Mouse (Mus musculus) liver, adult 2 months (tissue): ENCODE results near the gene Treml2. TPM values are rescaled to one million over a fixed set of nuclear protein-coding genes. Genes with fewer than 3 reads are reported as not detected.

Source experiments
- DNase-seq: peaks from one replicate; pipeline ENCODE4 v3.0.0-alpha.2; 2011; ENCODE audit warnings: low read depth, low spot score; ENCODE audit errors: extremely low read depth
- H3K27ac ChIP-seq: fragments of 200-500 bp; replicated peaks from 2 replicates; pipeline ENCODE4 v1.5.1; 2012; ENCODE audit warnings: low read depth, mild to moderate bottlenecking, control low read depth, inconsistent platforms, low read length; ENCODE audit not compliant: insufficient read depth
- H3K27me3 ChIP-seq: fragments of 200-500 bp; 2 replicates; pipeline ENCODE4 v1.6.1; 2012; ENCODE audit warnings: mild to moderate bottlenecking, moderate library complexity, low read length, inconsistent platforms; ENCODE audit not compliant: control insufficient read depth, insufficient read depth
- H3K36me3 ChIP-seq: fragments of 200-500 bp; 2 replicates; pipeline ENCODE4 v1.6.1; 2012; ENCODE audit warnings: low read length, inconsistent platforms; ENCODE audit not compliant: control insufficient read depth, insufficient read depth
- H3K4me1 ChIP-seq: fragments of 200-500 bp; 2 replicates; pipeline ENCODE4 v1.6.1; 2011; ENCODE audit warnings: low read length; ENCODE audit not compliant: control insufficient read depth, insufficient read depth
- H3K4me3 ChIP-seq: fragments of 200-500 bp; 2 replicates; pipeline ENCODE4 v1.5.1; 2011; ENCODE audit warnings: low read depth, mild to moderate bottlenecking, control low read depth, low read length, moderate library complexity; ENCODE audit not compliant: insufficient read depth
- H3K79me2 ChIP-seq: fragments of 200-500 bp; 2 replicates; pipeline ENCODE4 v1.6.1; 2012; ENCODE audit warnings: inconsistent platforms, mild to moderate bottlenecking, low read length, moderate library complexity; ENCODE audit not compliant: control insufficient read depth, insufficient read depth
- H3K9ac ChIP-seq: fragments of 200-500 bp; 2 replicates; pipeline ENCODE4 v1.6.1; 2012; ENCODE audit warnings: low read depth, mild to moderate bottlenecking, control low read depth, inconsistent platforms, low read length
- CTCF ChIP-seq: fragments of 200-500 bp; IDR thresholded peaks from 2 replicates; pipeline ENCODE4 v1.5.1; 2011; ENCODE audit warnings: low read depth, low read length, control low read depth
- POLR2A ChIP-seq: fragments of 200-500 bp; IDR thresholded peaks from 2 replicates; pipeline ENCODE4 v1.6.1; 2011; ENCODE audit warnings: low read length, control low read depth; ENCODE audit not compliant: insufficient read depth; ENCODE audit errors: extremely low read depth
- WGBS: fragments of 180-500 bp; shearing (Covaris S2); methylation state at CpG from one replicate; pipeline ENCODE4 v1.1.7; 2018; 5-methylcytosine and 5-hydroxymethylcytosine counted together
- polyA plus RNA-seq: library from polyadenylated mRNA; depleted of rRNA; stranded (reverse); fragments of >200 nt; gene quantifications from 2 replicates; pipeline ENCODE4 v1.2.3, GENCODE M21; 2012
- total RNA-seq: library from RNA; depleted of rRNA; stranded (reverse); fragments of >200 nt; gene quantifications from 2 replicates; pipeline ENCODE4 v1.2.3, GENCODE M21; 2014

The Treml2 gene
- total and polyA plus RNA-seq, 2 experiments = 0.09 to 0.26 TPM

DNA sequence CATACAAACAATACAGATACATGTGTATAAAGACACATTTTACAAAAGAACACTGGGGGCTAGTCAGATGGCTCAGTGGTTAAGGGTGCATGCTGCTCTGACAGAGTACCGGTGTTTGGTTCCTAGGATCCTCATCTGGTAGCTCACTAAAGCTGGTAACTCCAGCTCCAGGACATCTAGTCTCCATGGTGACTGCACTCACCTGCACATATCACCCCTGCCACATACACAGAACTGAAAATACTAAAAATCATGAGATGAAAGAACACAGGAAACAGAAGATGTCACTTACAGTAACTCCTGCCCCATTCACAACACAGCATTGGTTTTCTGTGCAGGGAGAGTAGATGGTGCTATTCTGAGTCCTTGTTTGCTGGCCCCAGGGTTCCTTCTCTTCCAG, 19.4 kb downstream of the Treml2 start:
- Histone ChIP-seq H3K79me2 (no peaks in the 10 kb centered on the region), H3K36me3 (no peaks in the 10 kb centered on the region), H3K27me3 (no peaks in the 10 kb centered on the region), H3K27ac (no peak overlapping the region), H3K4me1 (no peaks in the 10 kb centered on the region), H3K4me3 (no peak overlapping the region), H3K9ac (no peak overlapping the region)
- WGBS = 91% methylated on average over 1 of the region's 1 CpGs
- DNase-seq = no peak
- no peak for TF ChIP-seq POLR2A

DNA sequence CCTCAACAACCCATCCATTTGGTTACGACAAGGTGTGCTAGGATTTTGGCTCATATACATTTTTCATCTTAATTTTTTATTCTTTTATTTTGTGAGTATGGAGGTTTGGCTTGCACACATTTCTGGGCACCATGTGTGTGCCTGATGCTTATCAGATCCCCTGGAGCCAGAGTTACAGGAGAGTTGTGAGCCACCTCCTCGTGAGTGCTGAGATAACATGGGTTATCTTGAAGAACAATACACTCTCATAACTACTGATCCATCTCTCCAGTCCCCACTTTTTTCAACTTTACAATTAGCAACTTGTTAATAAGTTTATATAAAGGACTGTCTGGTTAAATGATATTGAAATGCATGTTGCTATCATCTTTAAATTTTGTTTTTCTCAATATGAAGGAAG, 22.0 kb downstream of the Treml2 start:
- no peak for DNase-seq
- TF ChIP-seq POLR2A (no peak), CTCF (no peak)
- no peak overlapping the region for H3K4me3 ChIP-seq
- 67% methylated on average over 2 of the region's 2 CpGs for WGBS
- no peaks in the 10 kb centered on the region for H3K79me2 ChIP-seq
- no peaks in the 10 kb centered on the region for H3K36me3 ChIP-seq
- no peak overlapping the region for H3K9ac ChIP-seq
- no peaks in the 10 kb centered on the region; the same call in 1 of the 2 replicates for H3K4me1 ChIP-seq
- H3K27ac ChIP-seq = no peak overlapping the region
- H3K27me3 ChIP-seq = no peaks in the 10 kb centered on the region

DNA sequence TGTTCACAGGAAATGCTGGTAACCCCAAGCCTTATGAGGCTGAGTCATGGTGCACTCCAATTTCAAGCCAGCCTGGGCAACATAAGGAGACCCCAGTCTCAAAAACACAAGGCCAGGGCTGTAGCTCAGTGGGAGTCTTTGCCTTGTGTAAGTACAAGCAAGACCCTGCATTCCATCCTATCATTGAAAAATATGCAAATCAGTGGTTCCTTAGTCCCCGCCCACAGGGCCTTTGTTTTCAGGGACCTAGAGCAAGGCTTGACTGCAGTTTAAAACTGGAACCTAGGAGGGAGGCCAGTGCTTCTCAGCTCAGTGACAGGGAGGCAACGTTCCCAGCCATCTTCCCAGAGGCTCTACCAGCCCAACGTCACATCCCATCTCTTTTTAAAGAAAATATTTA, 23.9 kb downstream of the Treml2 start:
- no peak for TF ChIP-seq CTCF
- no peak for TF ChIP-seq POLR2A
- no peaks in the 10 kb centered on the region for H3K27me3 ChIP-seq
- no peak for DNase-seq
- 82% methylated on average over 3 of the region's 3 CpGs for WGBS
- H3K4me3 ChIP-seq = no peak overlapping the region
- H3K4me1 ChIP-seq = no peaks in the 10 kb centered on the region; the same call in 1 of the 2 replicates
- no peak overlapping the region for H3K27ac ChIP-seq
- no peaks in the 10 kb centered on the region for H3K36me3 ChIP-seq
- no peak overlapping the region for H3K9ac ChIP-seq
- H3K79me2 ChIP-seq = no peaks in the 10 kb centered on the region

DNA sequence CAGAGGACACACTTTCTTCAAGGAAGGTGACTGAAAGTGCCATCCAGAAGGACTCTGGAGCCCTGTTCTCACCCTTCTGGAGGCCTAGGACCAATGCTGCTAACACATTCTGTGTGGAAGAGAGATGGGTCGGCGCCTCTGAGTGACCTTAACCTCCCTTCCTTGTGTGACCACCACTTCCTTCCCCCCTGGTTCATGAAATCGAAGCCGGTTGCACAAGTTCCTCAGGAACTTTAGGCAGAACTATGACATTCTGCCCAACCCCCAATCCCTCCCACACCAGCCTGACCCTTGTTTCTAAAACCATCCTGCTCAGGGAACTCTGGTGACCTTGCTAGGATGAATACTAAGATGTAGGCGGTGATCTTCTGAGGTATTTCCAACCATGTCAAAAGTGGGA, 25.0 kb downstream of the Treml2 start:
- DNase-seq = peak; percentile 53
- no peaks in the 10 kb centered on the region for H3K79me2 ChIP-seq
- no peak overlapping the region for H3K4me3 ChIP-seq
- 64% methylated on average over 5 of the region's 5 CpGs for WGBS
- H3K27me3 ChIP-seq = no peaks in the 10 kb centered on the region
- no peaks in the 10 kb centered on the region for H3K36me3 ChIP-seq
- H3K9ac ChIP-seq = no peak overlapping the region
- no peak overlapping the region for H3K27ac ChIP-seq
- no peak for TF ChIP-seq CTCF
- TF ChIP-seq POLR2A = no peak
- H3K4me1 ChIP-seq = no peaks in the 10 kb centered on the region; the same call in 1 of the 2 replicates

DNA sequence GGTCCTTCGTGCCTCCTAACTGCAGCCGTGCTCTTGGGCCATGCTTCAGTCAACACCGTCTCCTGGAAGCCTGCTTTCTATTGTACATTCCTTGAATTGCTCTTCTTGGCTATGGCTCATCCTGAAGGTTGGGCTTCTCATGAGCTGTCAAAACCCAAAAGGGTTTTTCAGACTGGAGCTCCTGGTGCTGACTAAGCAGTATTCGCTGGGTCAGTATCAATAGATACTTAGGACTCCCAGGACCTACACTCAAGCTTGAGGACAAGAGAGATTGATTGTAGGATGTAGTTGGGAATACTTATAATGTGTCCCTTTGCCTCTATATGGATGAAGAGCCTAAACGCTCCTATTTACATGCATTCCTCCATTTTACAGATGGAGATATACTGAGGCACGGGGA, 25.8 kb downstream of the Treml2 start:
- DNase-seq = no peak
- Histone ChIP-seq H3K27me3 (no peaks in the 10 kb centered on the region), H3K9ac (no peak overlapping the region), H3K36me3 (no peaks in the 10 kb centered on the region), H3K4me1 (no peaks in the 10 kb centered on the region; the same call in 1 of the 2 replicates), H3K4me3 (no peak overlapping the region), H3K27ac (no peak overlapping the region), H3K79me2 (no peaks in the 10 kb centered on the region)
- TF ChIP-seq POLR2A = no peak
- TF ChIP-seq CTCF = no peak
- 93% methylated on average over 6 of the region's 6 CpGs for WGBS

DNA sequence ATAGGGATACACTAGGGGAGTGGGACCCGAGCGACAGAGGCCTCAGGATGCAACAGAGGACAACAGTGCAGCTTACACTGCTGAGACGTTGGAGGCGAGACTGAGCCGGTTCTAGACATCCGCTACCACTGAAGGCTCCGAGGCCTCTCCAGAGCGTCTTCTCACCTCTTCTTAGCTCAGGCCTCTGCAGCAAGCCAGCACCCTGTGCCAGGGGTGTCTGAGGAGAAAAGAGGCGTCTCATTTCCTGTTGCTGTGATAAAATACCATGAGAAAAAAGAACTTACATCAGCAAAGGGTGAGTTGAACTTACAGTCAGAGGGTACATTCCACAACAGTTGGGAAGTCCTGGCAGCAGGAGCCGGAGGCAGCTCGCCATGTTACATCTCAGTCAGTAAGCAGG, 26.3 kb downstream of the Treml2 start:
- Histone ChIP-seq H3K27ac (no peak overlapping the region), H3K9ac (no peak overlapping the region), H3K4me3 (no peak overlapping the region), H3K27me3 (no peaks in the 10 kb centered on the region), H3K4me1 (no peaks in the 10 kb centered on the region; the same call in 1 of the 2 replicates), H3K36me3 (no peaks in the 10 kb centered on the region), H3K79me2 (no peaks in the 10 kb centered on the region)
- TF ChIP-seq POLR2A (no peak), CTCF (no peak)
- DNase-seq = no peak
- 82% methylated on average over 11 of the region's 11 CpGs for WGBS
